Mouse (Mus musculus): Measurements from ENCODE around the gene Igfbp1. TPM values are rescaled to one million over a fixed set of nuclear protein-coding genes. Genes with fewer than 3 reads are reported as not detected.

The Igfbp1 gene
- polyA plus RNA-seq, 1 experiment = not detected

- Histone ChIP-seq H3ac (ENCODE audit: control insufficient read depth, insufficient read length) (no peak overlapping the region), H3K79me2 (ENCODE audit: control insufficient read depth, insufficient read depth) (no peaks in the 10 kb centered on the region), H3K4me3 (no peak overlapping the region), H3K27me3 (ENCODE audit: control insufficient read depth, insufficient read depth, insufficient read length) (no peaks in the 10 kb centered on the region), H3K36me3 (ENCODE audit: control insufficient read depth, insufficient read depth) (no peaks in the 10 kb centered on the region), H3K4me2 (ENCODE audit: low read depth) (no peak overlapping the region)
- TF ChIP-seq REST (IDR thresholded peaks at IDR 0.05; ENCODE audit: insufficient read depth, insufficient read length) (no peak), POLR2AphosphoS2 (IDR thresholded peaks at IDR 0.05; ENCODE audit: insufficient read length, low read depth) (no peak), USF1 (IDR thresholded peaks at IDR 0.05; ENCODE audit: low read depth) (no peak), MAX (IDR thresholded peaks at IDR 0.05; ENCODE audit: low read depth) (no peak), MYOD1 (IDR thresholded peaks at IDR 0.05; ENCODE audit: control insufficient read depth in 1 of 3, insufficient read length in 2 of 3, low read depth in 2 of 3) (no peak), MYOG (IDR thresholded peaks at IDR 0.05; ENCODE audit: control insufficient read depth in 1 of 3, insufficient read depth in 1 of 3, insufficient read length in 2 of 3, low read depth in 2 of 3) (no peak), SRF (IDR thresholded peaks at IDR 0.05; ENCODE audit: control insufficient read depth, insufficient read length, low read depth) (no peak), TCF3 (IDR thresholded peaks at IDR 0.05; ENCODE audit: insufficient read length, low read depth) (no peak), CEBPB (IDR thresholded peaks at IDR 0.05; ENCODE audit: insufficient read depth, poor library complexity, severe bottlenecking) (no peak), POLR2A (IDR thresholded peaks at IDR 0.05; ENCODE audit: insufficient read length, low read depth) (no peak), E2F4 (IDR thresholded peaks at IDR 0.05; ENCODE audit: insufficient read depth) (no peak), TCF12 (IDR thresholded peaks at IDR 0.05; ENCODE audit: insufficient read depth, poor library complexity, severe bottlenecking) (no peak)
Observed at GRCm38 (mm10) chr11:7160637-7161101, 36.9 kb upstream of the Igfbp1 start.

GRCm38 (mm10) chr11:7161502-7162174 lies 35.9 kb upstream of the Igfbp1 start:
- no peak for TF ChIP-seq POLR2A (IDR thresholded peaks at IDR 0.05; ENCODE audit: insufficient read length, low read depth)
- TF ChIP-seq POLR2AphosphoS2 (IDR thresholded peaks at IDR 0.05; ENCODE audit: insufficient read length, low read depth) = no peak
- no peak for TF ChIP-seq USF1 (IDR thresholded peaks at IDR 0.05; ENCODE audit: low read depth)
- no peak for TF ChIP-seq MYOD1 (IDR thresholded peaks at IDR 0.05; ENCODE audit: control insufficient read depth in 1 of 3, insufficient read length in 2 of 3, low read depth in 2 of 3)
- TF ChIP-seq MYOG (IDR thresholded peaks at IDR 0.05; ENCODE audit: control insufficient read depth in 1 of 3, insufficient read depth in 1 of 3, insufficient read length in 2 of 3, low read depth in 2 of 3) = no peak
- Histone ChIP-seq H3K27me3 (ENCODE audit: control insufficient read depth, insufficient read depth, insufficient read length) (no peaks in the 10 kb centered on the region), H3ac (ENCODE audit: control insufficient read depth, insufficient read length) (no peak overlapping the region), H3K4me3 (no peak overlapping the region), H3K79me2 (ENCODE audit: control insufficient read depth, insufficient read depth) (no peaks in the 10 kb centered on the region), H3K4me2 (ENCODE audit: low read depth) (no peak overlapping the region), H3K36me3 (ENCODE audit: control insufficient read depth, insufficient read depth) (no peaks in the 10 kb centered on the region)

GRCm38 (mm10) chr11:7164416-7164815 lies 33.2 kb upstream of the Igfbp1 start:
- Histone ChIP-seq H3K79me2 (ENCODE audit: control insufficient read depth, insufficient read depth) (no peaks in the 10 kb centered on the region), H3K4me3 (no peak overlapping the region), H3K36me3 (ENCODE audit: control insufficient read depth, insufficient read depth) (no peaks in the 10 kb centered on the region), H3ac (ENCODE audit: control insufficient read depth, insufficient read length) (no peak overlapping the region), H3K27me3 (ENCODE audit: control insufficient read depth, insufficient read depth, insufficient read length) (no peaks in the 10 kb centered on the region), H3K4me2 (ENCODE audit: low read depth) (no peak overlapping the region)
- TF ChIP-seq SRF (IDR thresholded peaks at IDR 0.05; ENCODE audit: control insufficient read depth, insufficient read length, low read depth) (no peak), MYOD1 (IDR thresholded peaks at IDR 0.05; ENCODE audit: control insufficient read depth in 1 of 3, insufficient read length in 2 of 3, low read depth in 2 of 3) (no peak), USF1 (IDR thresholded peaks at IDR 0.05; ENCODE audit: low read depth) (no peak), REST (IDR thresholded peaks at IDR 0.05; ENCODE audit: insufficient read depth, insufficient read length) (no peak), TCF3 (IDR thresholded peaks at IDR 0.05; ENCODE audit: insufficient read length, low read depth) (no peak), MYOG (IDR thresholded peaks at IDR 0.05; ENCODE audit: control insufficient read depth in 1 of 3, insufficient read depth in 1 of 3, insufficient read length in 2 of 3, low read depth in 2 of 3) (no peak), TCF12 (IDR thresholded peaks at IDR 0.05; ENCODE audit: insufficient read depth, poor library complexity, severe bottlenecking) (no peak), MAX (IDR thresholded peaks at IDR 0.05; ENCODE audit: low read depth) (no peak), CEBPB (IDR thresholded peaks at IDR 0.05; ENCODE audit: insufficient read depth, poor library complexity, severe bottlenecking) (no peak)

- no peaks in the 10 kb centered on the region for H3K79me2 ChIP-seq (ENCODE audit: control insufficient read depth, insufficient read depth)
- no peak overlapping the region for H3K4me3 ChIP-seq
- TF ChIP-seq MAX (IDR thresholded peaks at IDR 0.05; ENCODE audit: low read depth) (no peak), MYOD1 (IDR thresholded peaks at IDR 0.05; ENCODE audit: control insufficient read depth in 1 of 3, insufficient read length in 2 of 3, low read depth in 2 of 3) (no peak), TCF12 (IDR thresholded peaks at IDR 0.05; ENCODE audit: insufficient read depth, poor library complexity, severe bottlenecking) (no peak), POLR2A (IDR thresholded peaks at IDR 0.05; ENCODE audit: insufficient read length, low read depth) (no peak), REST (IDR thresholded peaks at IDR 0.05; ENCODE audit: insufficient read depth, insufficient read length) (no peak), POLR2AphosphoS2 (IDR thresholded peaks at IDR 0.05; ENCODE audit: insufficient read length, low read depth) (no peak), USF1 (IDR thresholded peaks at IDR 0.05; ENCODE audit: low read depth) (no peak), TCF3 (IDR thresholded peaks at IDR 0.05; ENCODE audit: insufficient read length, low read depth) (no peak), CEBPB (IDR thresholded peaks at IDR 0.05; ENCODE audit: insufficient read depth, poor library complexity, severe bottlenecking) (no peak), MYOG (IDR thresholded peaks at IDR 0.05; ENCODE audit: control insufficient read depth in 1 of 3, insufficient read depth in 1 of 3, insufficient read length in 2 of 3, low read depth in 2 of 3) (no peak)
- H3K4me2 ChIP-seq (ENCODE audit: low read depth) = no peak overlapping the region
- H3ac ChIP-seq (ENCODE audit: control insufficient read depth, insufficient read length) = no peak overlapping the region
- no peaks in the 10 kb centered on the region for H3K36me3 ChIP-seq (ENCODE audit: control insufficient read depth, insufficient read depth)
- no peaks in the 10 kb centered on the region for H3K27me3 ChIP-seq (ENCODE audit: control insufficient read depth, insufficient read depth, insufficient read length)
Observed at GRCm38 (mm10) chr11:7169645-7170044, 27.9 kb upstream of the Igfbp1 start.

- H3K36me3 ChIP-seq (ENCODE audit: control insufficient read depth, insufficient read depth) = no peaks in the 10 kb centered on the region
- H3K27me3 ChIP-seq (ENCODE audit: control insufficient read depth, insufficient read depth, insufficient read length) = no peaks in the 10 kb centered on the region
- TF ChIP-seq TCF12 (IDR thresholded peaks at IDR 0.05; ENCODE audit: insufficient read depth, poor library complexity, severe bottlenecking) (no peak), MYOG (IDR thresholded peaks at IDR 0.05; ENCODE audit: control insufficient read depth in 1 of 3, insufficient read depth in 1 of 3, insufficient read length in 2 of 3, low read depth in 2 of 3) (no peak), POLR2A (IDR thresholded peaks at IDR 0.05; ENCODE audit: insufficient read length, low read depth) (no peak), REST (IDR thresholded peaks at IDR 0.05; ENCODE audit: insufficient read depth, insufficient read length) (no peak), POLR2AphosphoS2 (IDR thresholded peaks at IDR 0.05; ENCODE audit: insufficient read length, low read depth) (no peak), SRF (IDR thresholded peaks at IDR 0.05; ENCODE audit: control insufficient read depth, insufficient read length, low read depth) (no peak), E2F4 (IDR thresholded peaks at IDR 0.05; ENCODE audit: insufficient read depth) (no peak), MAX (IDR thresholded peaks at IDR 0.05; ENCODE audit: low read depth) (no peak), TCF3 (IDR thresholded peaks at IDR 0.05; ENCODE audit: insufficient read length, low read depth) (no peak), USF1 (IDR thresholded peaks at IDR 0.05; ENCODE audit: low read depth) (no peak), MYOD1 (IDR thresholded peaks at IDR 0.05; ENCODE audit: control insufficient read depth in 1 of 3, insufficient read length in 2 of 3, low read depth in 2 of 3) (no peak), CEBPB (IDR thresholded peaks at IDR 0.05; ENCODE audit: insufficient read depth, poor library complexity, severe bottlenecking) (no peak)
- H3ac ChIP-seq (ENCODE audit: control insufficient read depth, insufficient read length) = no peak overlapping the region
- H3K4me3 ChIP-seq = no peak overlapping the region
- H3K79me2 ChIP-seq (ENCODE audit: control insufficient read depth, insufficient read depth) = no peaks in the 10 kb centered on the region
- no peak overlapping the region for H3K4me2 ChIP-seq (ENCODE audit: low read depth)
Observed at GRCm38 (mm10) chr11:7173664-7174063, 23.9 kb upstream of the Igfbp1 start.

Data from myocyte (in vitro differentiated cells).